Mouse (Mus musculus): ENCODE data around the gene Fen1. TPM values are rescaled to one million over a fixed set of nuclear protein-coding genes. Genes with fewer than 3 reads are reported as not detected.

The Fen1 gene
- total RNA-seq, 2 experiments from 2014 or later, result 11.7 to 11.9 TPM

GRCm38 (mm10) chr19:10216101-10216500 lies 12.1 kb upstream of the Fen1 start:
- no peak for DNase-seq
- intact Hi-C loops (cut with DNase I), result no loop called here

GRCm38 (mm10) chr19:10213796-10214471 lies 10.0 kb upstream of the Fen1 start:
- DNase-seq, result no peak
- intact Hi-C loops (cut with DNase I), result no loop called here

DNA sequence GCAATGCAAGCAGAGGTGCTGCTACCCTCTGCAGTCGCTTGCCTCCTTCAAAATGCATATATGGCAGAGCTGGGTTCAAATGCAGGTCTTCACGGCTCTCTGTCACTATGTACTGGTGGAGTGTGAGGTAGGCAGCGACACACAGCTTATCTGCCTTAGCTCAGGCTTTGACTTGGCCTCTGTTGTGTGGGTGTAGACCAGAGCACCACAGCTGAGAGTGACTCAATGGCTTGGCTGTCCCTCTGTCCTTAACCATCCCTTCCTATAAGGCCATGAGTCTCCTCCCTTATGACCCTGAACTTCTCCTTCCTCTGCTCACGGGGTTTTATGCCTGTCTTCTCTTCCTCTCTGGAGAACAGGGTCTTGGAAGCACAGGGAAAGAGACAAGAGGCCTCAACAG lies 6.9 kb upstream of the Fen1 start:
- DNase-seq, result no peak
- intact Hi-C loops (cut with DNase I), result no loop called here

- intact Hi-C loops (cut with DNase I), result no loop called here
Measured at GRCm38 (mm10) chr19:10208851-10209250, 4.9 kb upstream of the Fen1 start.

GRCm38 (mm10) chr19:10205051-10205450 lies 1.1 kb upstream of the Fen1 start:
- no peak for DNase-seq
- intact Hi-C loops (cut with DNase I), result no loop called here

More at GRCm38 (mm10) chr19:10208851-10209250, 4.9 kb upstream of the Fen1 start:
- no peak for DNase-seq

DNA sequence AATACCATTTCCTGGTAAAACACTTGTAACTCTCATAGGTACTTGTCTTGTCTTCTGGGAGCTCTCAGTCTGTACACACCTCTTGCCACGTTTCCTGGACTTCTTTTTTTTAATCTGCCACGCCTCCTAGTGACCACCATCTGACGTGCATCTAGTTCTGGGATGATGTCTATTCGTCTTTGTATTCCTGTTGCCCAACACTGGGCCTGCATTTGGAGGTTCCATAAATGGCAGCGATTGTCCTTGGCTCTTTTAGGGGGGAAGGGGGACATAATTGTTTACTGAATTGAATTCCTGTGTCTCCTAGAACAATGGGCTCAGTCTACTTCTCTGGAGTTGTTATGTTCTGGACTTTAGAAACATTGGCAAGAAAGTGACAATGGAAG lies 640 bp upstream of the Fen1 start:
- intact Hi-C loops (cut with DNase I), result no loop called here
- DNase-seq, result no peak

DNA sequence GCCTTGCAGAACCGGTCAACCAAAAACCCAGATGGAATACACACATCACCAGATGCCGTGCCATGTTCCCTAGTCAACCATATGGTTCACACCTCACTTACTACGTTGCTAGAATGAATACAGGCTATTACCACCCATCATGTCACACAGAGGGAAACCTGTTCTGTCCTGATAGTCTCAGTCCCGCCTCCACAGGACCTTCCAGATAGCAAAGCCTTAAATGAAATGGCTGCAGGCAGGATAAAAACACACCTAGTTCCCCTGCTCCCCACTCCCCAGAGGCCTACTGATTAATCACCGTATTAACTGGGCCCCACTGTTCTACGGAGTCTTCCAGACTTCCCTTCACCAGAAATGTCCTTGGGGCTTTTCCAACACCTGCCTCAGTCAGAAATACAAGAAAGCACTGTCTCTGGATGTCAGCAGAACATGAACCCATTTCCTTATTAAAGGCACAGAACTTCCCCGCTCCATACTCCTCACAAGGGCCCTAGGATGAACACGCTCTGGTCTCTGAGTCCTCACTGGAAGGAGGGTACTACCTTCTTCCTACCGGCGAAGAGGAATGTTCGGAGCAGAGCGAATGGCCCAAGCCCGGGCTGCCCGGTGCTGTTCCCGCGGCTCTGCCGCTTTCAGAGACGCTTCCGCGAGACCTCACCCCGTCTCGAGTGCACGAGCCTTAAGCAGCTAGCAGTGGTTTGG lies 672 bp downstream of the Fen1 start:
- no peak for DNase-seq

GRCm38 (mm10) chr19:10198723-10199122 lies 5.2 kb downstream of the Fen1 start:
- DNase-seq, result peak; percentile 86
- intact Hi-C loops (cut with DNase I), result loop anchor here (5.0 kb wide), 2 partner anchors 201 to 281 kb away; no protein-coding TSS in a partner anchor

More for the DNA sequence above, 672 bp downstream of the Fen1 start:
- intact Hi-C loops (cut with DNase I), result no loop called here

DNA sequence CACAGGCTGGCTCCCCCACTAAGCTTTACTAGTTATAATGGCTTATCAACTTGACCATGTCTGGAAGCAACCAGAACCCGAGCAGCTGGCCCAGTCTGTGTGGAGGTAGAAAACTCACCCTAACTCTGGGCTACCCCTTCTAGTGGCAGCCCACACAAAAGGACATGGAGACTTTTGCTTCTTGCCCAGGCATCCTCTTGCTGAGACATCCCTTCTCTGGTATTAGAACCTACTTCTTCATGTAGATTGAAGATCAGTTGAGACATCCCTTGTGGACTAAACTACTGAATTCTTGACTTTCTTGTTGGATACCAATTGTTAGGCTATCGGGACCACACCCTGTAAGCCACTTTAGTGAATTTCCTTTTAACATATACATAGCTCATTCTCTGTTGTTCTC lies 5.7 kb downstream of the Fen1 start:
- no peak for DNase-seq
- intact Hi-C loops (cut with DNase I), result loop anchor here (5.0 kb wide), 2 partner anchors 201 to 281 kb away; no protein-coding TSS in a partner anchor

DNA sequence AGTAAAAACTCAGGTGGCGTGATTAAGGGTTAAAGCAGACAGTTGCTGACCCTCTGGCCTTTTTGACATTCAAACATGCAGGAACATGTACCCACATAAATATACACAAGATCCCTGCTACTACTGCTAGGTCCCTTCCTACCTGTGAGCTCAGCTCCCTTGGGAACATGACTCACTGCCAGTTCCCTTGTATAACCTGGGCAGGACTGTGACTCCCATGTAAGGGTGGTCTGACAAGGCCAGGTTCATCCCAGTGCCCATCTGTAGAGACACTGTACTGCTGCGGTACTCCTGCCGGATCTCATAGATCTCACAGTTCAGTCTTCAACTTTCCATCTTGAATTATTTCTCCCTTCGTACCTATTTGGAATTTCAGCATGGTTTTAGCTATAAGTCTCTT lies 6.8 kb downstream of the Fen1 start:
- intact Hi-C loops (cut with DNase I), result loop anchor here (5.0 kb wide), 2 partner anchors 200 to 280 kb away; no protein-coding TSS in a partner anchor

DNA sequence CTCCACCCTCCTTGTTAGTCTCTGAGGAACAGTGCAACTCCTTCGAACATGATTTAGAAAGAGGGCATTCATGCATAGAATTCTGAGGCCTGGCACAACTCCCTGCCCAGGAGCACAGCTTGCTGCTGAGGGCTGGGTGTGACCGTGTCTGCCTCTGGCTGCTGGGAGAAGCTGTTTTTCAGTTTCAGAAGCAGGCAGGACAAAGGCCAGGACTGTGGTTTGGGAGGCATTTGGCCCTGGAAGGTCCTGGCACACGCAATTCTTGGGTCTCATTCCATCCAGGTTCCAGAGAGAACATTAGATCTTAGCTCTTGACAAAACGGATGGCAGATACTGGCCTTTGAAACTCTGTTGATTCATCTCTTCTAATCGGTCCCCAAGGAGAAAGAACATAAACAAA lies 8.7 kb downstream of the Fen1 start:
- no peak for DNase-seq
- intact Hi-C loops (cut with DNase I), result loop anchor here (5.0 kb wide), 2 partner anchors 198 to 278 kb away; no protein-coding TSS in a partner anchor

More for the DNA sequence above, 6.8 kb downstream of the Fen1 start:
- no peak for DNase-seq

DNA sequence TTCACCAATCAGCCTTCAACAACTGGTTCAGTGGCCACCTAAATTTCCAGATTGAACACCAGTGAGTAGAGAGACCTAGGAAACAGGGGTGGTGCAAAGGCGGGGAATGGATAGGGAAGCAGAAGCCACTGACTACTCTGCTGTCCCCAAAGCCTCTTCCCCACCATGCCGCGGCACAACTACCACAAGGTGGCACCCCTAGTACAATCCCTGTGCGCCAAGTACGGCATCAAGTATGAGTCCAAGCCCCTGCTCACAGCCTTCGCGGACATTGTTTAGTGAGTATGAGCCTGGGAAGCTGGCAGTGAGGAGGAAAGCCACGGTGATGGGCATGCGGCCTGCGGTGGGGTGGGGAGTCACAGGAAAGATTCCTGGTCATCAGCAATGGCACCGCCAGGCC lies 9.6 kb downstream of the Fen1 start:
- intact Hi-C loops (cut with DNase I), result loop anchor here (5.0 kb wide), 1 partner anchor 112 kb away; no protein-coding TSS in a partner anchor
- peak; percentile 20 for DNase-seq

DNA sequence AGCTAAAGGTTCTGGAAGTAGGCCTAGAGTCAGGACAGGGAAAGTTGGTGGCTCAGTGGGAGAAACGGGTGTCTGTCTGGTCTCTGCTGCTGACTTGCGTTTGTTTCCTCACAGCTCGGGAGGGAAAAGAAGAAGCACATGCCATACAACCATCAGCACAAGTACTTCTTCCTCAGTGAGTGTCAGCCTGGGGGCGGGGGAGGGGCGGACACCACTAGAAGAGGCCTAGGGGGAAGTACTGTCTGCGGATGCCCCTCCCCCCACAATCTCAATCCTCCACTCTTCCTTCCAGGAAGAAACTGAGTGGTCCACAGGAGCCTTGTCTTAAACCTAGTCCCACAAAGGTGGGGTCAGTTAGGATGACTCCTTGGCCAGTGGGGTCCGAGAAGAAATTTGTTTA lies 12.6 kb downstream of the Fen1 start:
- peak; percentile 31 for DNase-seq
- intact Hi-C loops (cut with DNase I), result loop anchor here (5.0 kb wide), 1 partner anchor 109 kb away; no protein-coding TSS in a partner anchor

DNA sequence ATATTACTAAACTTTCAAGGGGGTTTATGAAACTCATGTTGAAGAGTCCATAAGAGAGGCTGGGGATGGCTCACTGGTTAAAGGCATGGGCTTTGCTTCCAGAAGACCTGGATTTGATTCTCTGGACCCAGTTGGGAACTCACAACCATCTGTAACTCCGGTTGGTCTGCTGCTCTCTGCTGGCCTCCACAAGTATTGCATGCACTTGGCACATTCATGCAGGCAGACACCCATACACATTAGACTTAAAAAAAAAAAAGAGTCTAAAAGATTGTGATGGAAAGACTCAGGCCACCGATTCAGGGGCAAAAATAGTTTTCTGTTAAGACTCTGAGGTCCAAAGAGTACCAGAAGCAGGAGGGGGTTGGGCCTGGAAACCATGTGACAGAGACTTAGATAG lies 13.2 kb downstream of the Fen1 start:
- peak; percentile 77 for DNase-seq
- intact Hi-C loops (cut with DNase I), result loop anchor here (5.0 kb wide), 1 partner anchor 108 kb away; no protein-coding TSS in a partner anchor

DNA sequence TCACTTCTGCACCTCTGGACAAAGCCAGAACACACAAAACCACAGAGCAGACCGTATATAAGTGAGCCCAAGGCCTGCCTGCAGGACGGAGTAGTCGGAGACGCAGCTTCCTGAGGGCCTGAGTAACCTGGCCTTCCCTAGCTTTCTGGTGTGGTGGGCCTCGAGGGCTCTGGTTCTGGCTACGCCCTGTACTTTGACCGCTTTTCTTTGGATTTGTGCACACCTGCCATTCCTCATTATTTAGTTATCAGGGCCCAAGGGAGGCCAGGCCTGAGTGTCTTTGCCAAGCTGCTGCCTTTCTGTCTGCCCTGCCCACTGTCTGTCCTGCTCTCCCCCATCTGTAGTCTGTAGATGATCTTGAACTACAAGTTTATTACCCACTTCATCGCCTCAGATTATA lies 14.0 kb downstream of the Fen1 start:
- intact Hi-C loops (cut with DNase I), result loop anchor here (5.0 kb wide), 1 partner anchor 108 kb away; no protein-coding TSS in a partner anchor
- no peak for DNase-seq

DNA sequence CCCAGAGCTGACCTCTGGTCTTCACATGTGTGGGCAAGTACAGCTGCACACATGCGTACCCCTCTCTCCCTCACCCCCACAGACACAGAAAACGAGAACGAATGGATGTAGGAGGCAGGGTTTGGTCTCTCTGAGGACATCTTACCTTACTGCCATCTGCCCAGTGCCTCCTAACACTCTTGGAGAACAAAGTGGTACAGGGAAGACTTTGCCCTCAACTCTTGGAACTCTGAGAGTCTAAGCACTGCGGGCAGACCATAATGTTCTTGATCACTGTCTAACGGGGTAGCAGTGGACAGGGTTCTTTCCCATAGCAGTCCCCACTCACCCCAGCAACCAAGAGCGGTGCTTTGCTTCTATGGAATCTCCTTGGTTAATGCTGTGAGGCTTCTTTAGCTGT lies 14.9 kb downstream of the Fen1 start:
- DNase-seq, result no peak
- intact Hi-C loops (cut with DNase I), result no loop called here

DNA sequence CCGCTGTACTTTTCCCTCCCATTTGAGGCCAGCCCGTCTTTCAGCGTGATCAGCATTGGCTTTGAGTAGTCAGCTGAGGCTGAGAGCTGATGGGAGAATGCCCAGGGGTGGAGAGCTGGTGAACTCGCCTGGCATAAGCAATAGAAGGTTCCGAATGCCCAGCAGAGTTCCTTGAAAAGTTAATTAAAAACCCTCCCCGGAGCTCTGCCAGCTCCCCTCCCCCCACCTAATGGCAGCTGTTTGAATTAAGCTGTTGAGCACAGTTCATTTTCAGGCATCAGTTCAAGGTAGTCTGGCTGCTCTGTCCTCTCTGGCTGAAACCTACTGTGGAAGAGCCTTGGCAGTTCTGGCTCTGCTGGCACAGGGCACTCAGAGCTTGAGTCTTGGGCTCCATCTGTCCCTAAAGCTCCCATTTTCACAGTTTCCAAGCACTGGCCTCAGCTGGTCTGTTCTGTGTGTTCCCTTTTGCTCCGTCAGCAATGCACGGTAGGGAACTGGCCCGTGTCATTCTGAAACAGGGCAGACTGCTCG lies 15.6 kb downstream of the Fen1 start:
- intact Hi-C loops (cut with DNase I), result no loop called here
- DNase-seq, result peak; percentile 95

DNA sequence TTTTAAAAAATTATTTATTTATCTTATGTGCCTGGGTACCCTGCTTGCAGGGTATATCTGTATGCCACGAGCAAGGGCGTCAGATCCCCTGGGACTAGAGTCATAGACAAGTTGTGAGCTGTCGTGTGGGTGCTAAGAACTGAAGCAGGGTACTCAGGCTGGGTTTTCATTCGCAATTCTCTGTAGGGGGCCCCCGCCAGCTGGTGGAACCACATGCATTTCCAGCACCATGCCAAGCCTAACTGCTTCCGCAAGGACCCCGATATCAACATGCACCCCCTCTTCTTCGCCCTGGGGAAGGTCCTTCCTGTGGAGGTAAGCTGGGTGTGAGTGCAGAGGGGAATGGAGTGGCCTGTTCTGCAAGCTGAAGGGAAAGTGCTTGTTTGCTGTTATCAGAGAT lies 17.4 kb downstream of the Fen1 start:
- intact Hi-C loops (cut with DNase I), result no loop called here
- no peak for DNase-seq

- DNase-seq, result no peak
- intact Hi-C loops (cut with DNase I), result loop anchor here (2.0 kb wide), 1 partner anchor 85 kb away; the partner anchor contains the start of gene Fads2
Measured at GRCm38 (mm10) chr19:10185876-10186275, 18.1 kb downstream of the Fen1 start.

DNA sequence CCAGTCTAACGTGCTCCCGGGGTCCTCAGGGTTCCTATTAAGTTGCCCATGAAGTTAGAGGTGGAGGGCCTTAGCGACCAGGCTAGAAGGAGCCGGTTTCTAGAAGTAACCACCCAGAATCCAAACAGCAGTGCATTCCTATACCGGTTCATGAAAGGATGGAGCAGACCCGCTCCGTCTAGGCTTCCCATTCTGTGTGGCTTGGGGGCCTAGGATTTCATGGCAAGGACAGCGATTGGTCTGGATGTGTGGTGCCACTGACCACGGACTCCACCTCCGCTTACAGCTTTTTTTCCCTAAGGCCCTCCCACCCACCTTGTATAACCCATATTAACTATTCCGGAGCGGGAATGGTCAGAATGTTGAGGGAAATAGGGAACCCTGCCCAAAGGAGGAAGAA lies 19.9 kb downstream of the Fen1 start:
- peak; percentile 33 for DNase-seq
- intact Hi-C loops (cut with DNase I), result loop anchor here (2.0 kb wide), 1 partner anchor 83 kb away; the partner anchor contains the start of gene Fads2

DNA sequence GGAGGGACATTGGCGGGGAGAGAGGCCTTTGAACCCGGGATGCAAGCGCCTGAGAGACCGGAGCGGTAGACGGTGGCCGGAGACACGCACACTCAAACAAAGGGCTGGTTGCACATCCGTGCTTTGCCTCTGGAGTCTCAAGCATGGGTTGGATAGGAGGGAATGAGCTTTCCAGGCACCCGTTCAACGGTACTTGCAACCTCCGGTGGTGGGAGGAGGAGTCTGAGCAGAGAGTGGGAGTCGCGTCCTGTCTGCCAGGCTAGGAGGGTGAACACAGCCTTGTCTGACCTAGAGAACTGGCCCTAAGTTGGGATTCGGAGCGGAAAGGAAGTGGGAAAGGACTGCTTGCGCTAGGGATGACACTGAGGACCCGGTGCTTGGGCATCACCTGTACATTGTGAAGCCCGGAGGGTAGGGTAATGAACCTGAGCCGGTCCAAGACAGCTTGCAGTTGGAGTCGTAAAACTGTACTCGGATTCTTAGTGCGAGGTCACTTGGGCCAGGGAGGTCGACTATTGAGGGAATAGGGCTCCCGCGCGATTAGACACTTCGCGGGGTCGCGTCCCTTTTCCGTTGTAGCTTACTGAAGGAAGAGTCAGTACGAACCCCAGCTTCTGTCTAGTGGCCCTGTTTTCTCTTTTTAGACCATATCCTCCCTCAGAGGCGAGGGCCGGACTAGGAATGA lies 20.5 kb downstream of the Fen1 start:
- DNase-seq, result peak; percentile 74

More for the DNA sequence above, 20.5 kb downstream of the Fen1 start:
- intact Hi-C loops (cut with DNase I), result no loop called here
